9 mouse cellular contexts compared by ENCODE assay signal in genomic region chr6:117613656-117614350, GRCm38 (mm10).
A peak's percentile ranks its signal among the peaks of the same experiment; 100 is the strongest.
DNase-seq lines count a peak whose midpoint lies in the region; ATAC-seq and TF ChIP-seq lines count a peak whose summit lies in the region.
"Had no signal": no experiment of that assay in that cellular context is flagged by ENCODE, and none has a peak within 500 bp of the region (broad histone marks: within the 10 kb centered on the region; RNA-seq: fewer than 3 reads in every experiment).

No protein-coding gene starts in this region.

- no peak for TF ChIP-seq CTCF in intestine, postnatal 0 days (IDR thresholded peaks at IDR 0.05; ENCODE audit: low read depth)

- DNase-seq in intestine, embryonic 14.5 days (ENCODE audit: low spot score), result peak; percentile 51
- DNase-seq in MN1 (ENCODE audit: low spot score), result peak; percentile 41
- peak; percentile 38 for DNase-seq in embryonic facial prominence, embryonic 10.5 days (ENCODE audit: low spot score)
- DNase-seq in layer of hippocampus, adult 9-10 months (ENCODE audit: low spot score), result peak; percentile 15
- no peak for DNase-seq in lung, postnatal 10 days
- DNase-seq: cerebellum, adult 11-12 months had no signal

- H3K27ac ChIP-seq in intestine, embryonic 14.5 days (ENCODE audit: low read depth), result peak overlapping the region; percentile 44; the same call in 1 of the 2 replicates
- H3K27ac ChIP-seq in intestine, postnatal 0 days (ENCODE audit: low read depth, low read length), result no peak overlapping the region
- peak overlapping the region; percentile 80 for H3K27ac ChIP-seq in embryonic facial prominence, embryonic 10.5 days (replicated peaks)

- peaks cover 26% of the 10 kb centered on the region for H3K4me1 ChIP-seq in intestine, embryonic 14.5 days (replicated peaks; ENCODE audit: control insufficient read depth, insufficient read depth, low read length)
- no peaks in the 10 kb centered on the region for H3K4me1 ChIP-seq in intestine, postnatal 0 days (replicated peaks; ENCODE audit: control insufficient read depth, insufficient read depth, low read length)
- peaks cover 40% of the 10 kb centered on the region for H3K4me1 ChIP-seq in embryonic facial prominence, embryonic 10.5 days

- 47% methylated on average over 11 of the region's 11 CpGs for WGBS in intestine, embryonic 14.5 days
- WGBS in intestine, postnatal 0 days, result 58% methylated on average over 11 of the region's 11 CpGs
- WGBS in embryonic facial prominence, embryonic 10.5 days, result 52% methylated on average over 11 of the region's 11 CpGs

- no peaks in the 10 kb centered on the region for H3K27me3 ChIP-seq in intestine, embryonic 14.5 days (replicated peaks; ENCODE audit: control insufficient read depth, insufficient read depth, low read length)
- H3K27me3 ChIP-seq in intestine, postnatal 0 days (replicated peaks; ENCODE audit: control insufficient read depth, insufficient read depth, low read length), result no peaks in the 10 kb centered on the region
- no peaks in the 10 kb centered on the region for H3K27me3 ChIP-seq in embryonic facial prominence, embryonic 10.5 days (replicated peaks; ENCODE audit: low read depth, poor library complexity, severe bottlenecking)

- no peak overlapping the region for H3K9ac ChIP-seq in intestine, embryonic 14.5 days (ENCODE audit: low read length)
- H3K9ac ChIP-seq in intestine, postnatal 0 days (ENCODE audit: low read depth, low read length), result no peak overlapping the region

- no peaks in the 10 kb centered on the region for H3K9me3 ChIP-seq in intestine, embryonic 14.5 days (ENCODE audit: control insufficient read depth, low read length)
- H3K9me3 ChIP-seq in intestine, postnatal 0 days (ENCODE audit: control insufficient read depth), result no peaks in the 10 kb centered on the region
- H3K9me3 ChIP-seq in embryonic facial prominence, embryonic 10.5 days, result no peaks in the 10 kb centered on the region

- H3K4me2 ChIP-seq in intestine, embryonic 14.5 days (ENCODE audit: low read length), result no peak overlapping the region
- H3K4me2 ChIP-seq in intestine, postnatal 0 days (replicated peaks; ENCODE audit: low read depth), result no peak overlapping the region
- H3K4me2 ChIP-seq: heart, embryonic 11.5 days had no signal

- no peaks in the 10 kb centered on the region for H3K36me3 ChIP-seq in intestine, embryonic 14.5 days (ENCODE audit: control insufficient read depth, insufficient read depth, low read length)
- H3K36me3 ChIP-seq in intestine, postnatal 0 days (ENCODE audit: control insufficient read depth, insufficient read depth), result no peaks in the 10 kb centered on the region
- no peaks in the 10 kb centered on the region for H3K36me3 ChIP-seq in embryonic facial prominence, embryonic 10.5 days (replicated peaks)

- no peak overlapping the region for H3K4me3 ChIP-seq in intestine, embryonic 14.5 days (ENCODE audit: low read depth, low read length)
- H3K4me3 ChIP-seq in intestine, postnatal 0 days (ENCODE audit: low read depth, low read length), result no peak overlapping the region
- no peak overlapping the region for H3K4me3 ChIP-seq in embryonic facial prominence, embryonic 10.5 days

- ATAC-seq in intestine, embryonic 14.5 days (replicated peaks; ENCODE audit: low FRiP score, low TSS enrichment, low read depth), result no peak
- no peak for ATAC-seq in intestine, postnatal 0 days
- ATAC-seq in inflammation-experienced regulatory T-cells, adult 6 months, result no peak
